Mouse (Mus musculus): ENCODE measurements around the gene Prodh2. TPM values are rescaled to one million over a fixed set of nuclear protein-coding genes. Genes with fewer than 3 reads are reported as not detected.

Prodh2 gene
- polyA plus RNA-seq, 1 experiment = 218 TPM

DNA sequence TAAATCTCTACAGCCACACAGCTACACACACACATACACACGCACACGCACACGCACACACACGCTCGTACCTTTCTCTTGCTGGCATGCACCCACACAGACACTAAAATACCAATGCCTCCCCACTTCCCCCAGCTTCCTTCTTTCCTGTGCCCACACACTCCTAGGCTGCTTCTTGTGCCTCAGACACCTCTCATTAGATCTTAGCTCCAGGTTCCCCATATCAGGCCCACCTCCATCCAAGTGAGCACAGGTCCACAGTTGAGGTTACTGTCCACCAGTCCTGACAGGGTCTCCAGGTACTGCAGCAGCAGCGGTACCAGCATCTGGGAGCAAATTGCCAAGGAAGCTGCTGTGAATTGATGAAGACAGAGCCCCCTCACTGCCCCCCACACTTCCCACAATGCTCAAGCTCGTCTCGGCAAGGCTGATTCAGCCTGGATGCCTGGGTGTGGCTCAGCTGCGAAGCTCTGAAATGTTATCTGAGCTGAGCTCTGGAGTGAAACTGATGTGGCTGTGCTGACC lies 37.9 kb downstream of the Prodh2 start:
- Histone ChIP-seq H3K4me3 (ENCODE audit: insufficient read depth, low read depth, low read length) (no peak overlapping the region), H3K27ac (ENCODE audit: insufficient read depth, low read depth, low read length) (no peak overlapping the region), H3K4me1 (ENCODE audit: control insufficient read depth, insufficient read depth, low read length) (peaks cover 2% of the 10 kb centered on the region; the same call in 1 of the 2 replicates), H3K36me3 (ENCODE audit: control insufficient read depth, insufficient read depth, low read length) (no peaks in the 10 kb centered on the region), H3K27me3 (replicated peaks; ENCODE audit: control insufficient read depth, insufficient read depth, low read length) (no peaks in the 10 kb centered on the region)
- TF ChIP-seq CTCF (conservative IDR thresholded peaks at IDR 0.05; ENCODE audit: insufficient read depth, insufficient read length, low read depth, low read length) (no peak), POLR2A (IDR thresholded peaks at IDR 0.05; ENCODE audit: low read depth, low read length) (no peak)
- WGBS = 90% methylated on average over 9 of the region's 9 CpGs
- DNase-seq = no peak

DNA sequence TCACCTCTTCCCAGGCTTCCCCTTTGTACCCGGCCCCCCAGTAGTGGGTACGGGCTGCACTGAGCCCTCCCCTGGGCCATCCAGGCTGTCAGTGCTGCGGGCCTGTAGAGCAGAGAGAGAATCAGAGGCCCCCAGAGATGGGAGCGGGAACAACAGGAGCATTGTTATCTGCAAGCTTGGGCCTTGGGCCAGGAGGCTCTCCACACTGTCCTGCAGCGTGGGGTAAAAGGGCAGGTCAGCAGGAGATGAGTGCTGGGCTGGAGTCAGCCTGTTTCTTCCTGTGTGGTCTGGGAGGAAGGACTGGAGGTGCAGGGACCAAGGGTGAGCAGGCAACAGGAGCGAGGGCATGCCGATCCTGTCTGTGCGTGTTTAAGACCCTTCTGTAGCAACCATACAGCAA lies 39.5 kb downstream of the Prodh2 start:
- H3K27ac ChIP-seq (ENCODE audit: insufficient read depth, low read depth, low read length) = no peak overlapping the region
- H3K36me3 ChIP-seq (ENCODE audit: control insufficient read depth, insufficient read depth, low read length) = no peaks in the 10 kb centered on the region
- H3K4me1 ChIP-seq (ENCODE audit: control insufficient read depth, insufficient read depth, low read length) = peaks cover 2% of the 10 kb centered on the region; the same call in 1 of the 2 replicates
- 30% methylated on average over 8 of the region's 8 CpGs for WGBS
- DNase-seq = peak; percentile 81
- no peak overlapping the region for H3K4me3 ChIP-seq (ENCODE audit: insufficient read depth, low read depth, low read length)
- H3K27me3 ChIP-seq (replicated peaks; ENCODE audit: control insufficient read depth, insufficient read depth, low read length) = no peaks in the 10 kb centered on the region
- TF ChIP-seq POLR2A (IDR thresholded peaks at IDR 0.05; ENCODE audit: low read depth, low read length) = no peak

DNA sequence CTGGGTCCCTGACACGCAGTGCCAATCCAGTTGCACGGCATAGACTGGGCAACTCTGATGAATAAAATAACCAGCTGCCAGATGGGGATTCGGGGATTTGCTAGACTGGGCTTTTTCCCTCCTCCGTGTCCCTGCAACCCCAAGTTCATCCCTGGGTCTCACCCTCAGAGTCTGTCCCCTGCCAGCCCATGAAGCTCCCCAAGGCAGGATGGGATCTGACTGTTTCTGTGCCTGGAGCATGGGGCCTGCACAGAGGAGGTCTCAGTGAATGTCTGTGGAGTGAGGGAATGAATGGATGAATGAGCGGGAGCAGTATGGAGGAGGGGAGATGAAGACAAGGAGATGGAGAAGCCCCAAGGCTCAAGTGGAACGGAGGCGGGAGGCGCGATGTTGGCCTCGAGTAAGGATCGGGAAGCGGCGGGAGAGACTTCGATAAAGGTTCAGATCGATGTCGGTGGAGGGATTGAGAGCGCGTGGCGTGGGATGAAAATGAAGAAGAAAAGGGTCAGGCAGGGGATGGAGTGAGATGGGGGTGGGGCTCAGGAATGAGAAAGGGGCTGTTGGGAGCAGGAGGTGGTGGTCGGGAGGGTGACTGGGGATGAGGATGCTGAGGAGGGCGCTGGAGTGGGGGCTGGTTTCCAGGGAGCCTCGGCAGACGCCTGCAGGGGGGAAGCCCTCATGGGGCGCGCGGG lies 40.7 kb downstream of the Prodh2 start:
- TF ChIP-seq CTCF (conservative IDR thresholded peaks at IDR 0.05; ENCODE audit: insufficient read depth, insufficient read length, low read depth, low read length) (no peak), POLR2A (IDR thresholded peaks at IDR 0.05; ENCODE audit: low read depth, low read length) (no peak)
- 18% methylated on average over 23 of the region's 26 CpGs for WGBS
- H3K27me3 ChIP-seq (replicated peaks; ENCODE audit: control insufficient read depth, insufficient read depth, low read length) = no peaks in the 10 kb centered on the region
- H3K27ac ChIP-seq (ENCODE audit: insufficient read depth, low read depth, low read length) = no peak overlapping the region
- DNase-seq = no peak
- peak overlapping the region; percentile 72 for H3K4me3 ChIP-seq (ENCODE audit: insufficient read depth, low read depth, low read length)
- no peaks in the 10 kb centered on the region for H3K36me3 ChIP-seq (ENCODE audit: control insufficient read depth, insufficient read depth, low read length)
- peaks cover 2% of the 10 kb centered on the region; the same call in 1 of the 2 replicates for H3K4me1 ChIP-seq (ENCODE audit: control insufficient read depth, insufficient read depth, low read length)

DNA sequence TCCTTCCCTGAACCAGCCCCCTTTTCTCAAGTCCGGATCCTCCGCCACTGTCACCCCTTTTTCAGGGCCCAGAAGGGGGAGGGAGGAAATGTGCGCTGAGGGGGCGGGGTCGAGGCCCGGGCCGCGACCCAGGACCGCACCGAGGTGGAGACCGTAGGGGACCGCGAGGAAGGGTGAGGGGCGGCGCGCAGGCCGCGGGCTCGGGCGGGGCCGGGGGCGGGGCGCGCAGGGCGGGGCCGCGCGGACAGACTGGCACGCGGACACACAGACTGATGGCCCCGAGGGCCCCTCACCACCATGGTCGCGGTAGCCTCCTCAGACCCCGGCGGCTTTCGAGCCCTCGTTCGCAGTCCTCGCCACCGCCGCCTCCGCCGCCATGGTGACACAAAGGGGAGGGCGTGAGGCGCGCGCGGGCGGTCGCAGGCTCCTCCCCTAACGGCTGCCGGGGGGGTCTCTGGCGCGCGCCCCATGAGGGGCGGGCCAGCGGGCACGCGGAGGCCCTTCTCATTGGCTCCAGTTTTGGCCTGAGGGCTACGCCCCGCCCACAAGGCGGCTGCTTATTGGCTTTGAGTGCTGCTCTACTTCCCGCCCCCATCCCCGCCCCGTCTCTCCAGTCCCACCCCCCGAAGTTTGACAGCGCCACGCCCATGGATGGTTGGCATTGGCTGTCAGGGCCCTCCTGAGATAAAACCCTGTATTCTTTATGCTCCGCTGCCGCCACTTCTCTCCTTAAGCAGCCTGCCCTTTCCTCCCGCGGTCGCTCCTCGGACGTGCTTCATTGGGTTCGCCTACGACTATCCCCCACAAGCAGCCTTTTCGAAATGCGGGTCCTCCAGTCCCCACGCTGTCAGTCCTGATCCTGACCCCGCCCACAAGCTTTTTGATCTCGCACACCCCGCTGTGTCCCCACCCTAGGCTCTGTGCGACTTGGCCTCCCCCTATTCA lies 41.5 kb downstream of the Prodh2 start, which contains the start of gene Arhgap33:
Gene Arhgap33 (minus strand): TSS at position 428 of the 945 bp plus-strand sequence.
- Histone ChIP-seq H3K4me3 (ENCODE audit: insufficient read depth, low read depth, low read length) (peak within 1 kb of the TSS; percentile 72), H3K36me3 (ENCODE audit: control insufficient read depth, insufficient read depth, low read length) (no peaks in the 10 kb centered on the region), H3K27me3 (replicated peaks; ENCODE audit: control insufficient read depth, insufficient read depth, low read length) (no peaks in the 10 kb centered on the region), H3K4me1 (ENCODE audit: control insufficient read depth, insufficient read depth, low read length) (peaks cover 2% of the 10 kb centered on the region; the same call in 1 of the 2 replicates), H3K27ac (ENCODE audit: insufficient read depth, low read depth, low read length) (no peak within 1 kb of the TSS)
- peak; percentile 98 for DNase-seq
- no peak for TF ChIP-seq CTCF (conservative IDR thresholded peaks at IDR 0.05; ENCODE audit: insufficient read depth, insufficient read length, low read depth, low read length)
- no peak for TF ChIP-seq POLR2A (IDR thresholded peaks at IDR 0.05; ENCODE audit: low read depth, low read length)
- 1% methylated on average over 80 of the region's 84 CpGs for WGBS

DNA sequence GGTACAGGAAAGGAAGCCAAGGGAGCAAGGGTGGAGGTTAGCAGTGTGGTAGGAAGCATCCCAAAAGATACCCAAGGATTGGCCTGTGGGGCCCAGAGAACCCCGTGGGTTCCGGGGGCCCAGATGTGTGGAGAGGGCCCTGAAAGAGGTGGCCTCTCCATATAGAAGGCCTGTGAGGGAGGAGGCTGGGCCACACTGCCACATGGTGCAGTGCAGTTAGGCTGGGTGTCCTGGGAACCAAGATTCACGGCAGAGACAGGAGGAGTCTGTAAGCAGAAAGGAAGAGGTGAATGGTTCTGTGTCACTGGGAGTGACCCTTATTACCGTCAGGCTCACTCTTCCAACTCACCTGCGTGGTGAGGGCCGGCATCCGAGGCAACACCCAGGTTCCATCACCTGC lies 47.1 kb downstream of the Prodh2 start:
- no peak for TF ChIP-seq CTCF (conservative IDR thresholded peaks at IDR 0.05; ENCODE audit: insufficient read depth, insufficient read length, low read depth, low read length)
- no peak for TF ChIP-seq POLR2A (IDR thresholded peaks at IDR 0.05; ENCODE audit: low read depth, low read length)
- H3K36me3 ChIP-seq (ENCODE audit: control insufficient read depth, insufficient read depth, low read length) = no peaks in the 10 kb centered on the region
- DNase-seq = no peak
- no peaks in the 10 kb centered on the region for H3K27me3 ChIP-seq (replicated peaks; ENCODE audit: control insufficient read depth, insufficient read depth, low read length)
- 93% methylated on average over 7 of the region's 7 CpGs for WGBS
- H3K27ac ChIP-seq (ENCODE audit: insufficient read depth, low read depth, low read length) = no peak overlapping the region
- H3K4me1 ChIP-seq (ENCODE audit: control insufficient read depth, insufficient read depth, low read length) = no peaks in the 10 kb centered on the region
- H3K4me3 ChIP-seq (ENCODE audit: insufficient read depth, low read depth, low read length) = no peak overlapping the region

DNA sequence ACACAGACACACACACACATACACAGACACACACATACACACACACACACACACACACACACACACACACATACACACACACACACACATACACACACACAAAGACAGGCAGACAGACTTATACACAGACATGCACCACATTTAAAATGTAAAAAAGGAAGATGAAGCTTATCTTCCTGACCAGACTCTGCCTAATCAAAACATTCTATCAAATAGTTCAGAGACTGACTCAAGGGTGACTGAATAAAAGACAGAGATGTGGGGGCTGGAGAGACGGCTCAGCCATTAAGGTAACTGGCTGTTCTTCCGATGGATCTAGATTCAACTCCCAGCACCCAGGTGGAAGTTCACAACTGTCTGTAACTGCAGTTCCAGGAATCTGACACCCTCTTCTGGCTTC lies 50.9 kb downstream of the Prodh2 start:
- 96% methylated on average over 2 of the region's 2 CpGs for WGBS
- H3K4me1 ChIP-seq (ENCODE audit: control insufficient read depth, insufficient read depth, low read length) = no peaks in the 10 kb centered on the region
- no peak overlapping the region for H3K27ac ChIP-seq (ENCODE audit: insufficient read depth, low read depth, low read length)
- no peaks in the 10 kb centered on the region for H3K27me3 ChIP-seq (replicated peaks; ENCODE audit: control insufficient read depth, insufficient read depth, low read length)
- H3K36me3 ChIP-seq (ENCODE audit: control insufficient read depth, insufficient read depth, low read length) = no peaks in the 10 kb centered on the region
- TF ChIP-seq CTCF (conservative IDR thresholded peaks at IDR 0.05; ENCODE audit: insufficient read depth, insufficient read length, low read depth, low read length) = no peak
- TF ChIP-seq POLR2A (IDR thresholded peaks at IDR 0.05; ENCODE audit: low read depth, low read length) = no peak
- no peak overlapping the region for H3K4me3 ChIP-seq (ENCODE audit: insufficient read depth, low read depth, low read length)
- no peak for DNase-seq

DNA sequence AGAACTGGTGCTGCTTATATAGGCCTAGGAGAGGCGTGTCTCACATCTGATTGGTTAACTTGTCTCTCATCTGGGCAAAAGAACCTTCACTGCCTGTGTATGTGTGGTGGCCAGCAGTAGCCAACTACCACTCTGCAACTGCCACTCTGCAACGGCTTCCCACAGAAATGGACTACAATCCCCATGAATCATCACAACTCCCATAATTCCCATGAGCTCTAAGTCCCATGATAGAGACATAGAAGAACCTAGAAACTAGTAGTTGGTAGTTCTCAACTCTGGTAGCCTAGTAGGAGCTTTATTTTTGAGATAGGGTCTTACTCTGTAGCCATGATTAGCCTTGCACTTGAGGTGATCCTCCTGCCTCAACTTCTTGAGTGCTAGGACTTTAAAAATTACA lies 56.5 kb downstream of the Prodh2 start:
- no peak overlapping the region for H3K27ac ChIP-seq (ENCODE audit: insufficient read depth, low read depth, low read length)
- H3K27me3 ChIP-seq (replicated peaks; ENCODE audit: control insufficient read depth, insufficient read depth, low read length) = no peaks in the 10 kb centered on the region
- TF ChIP-seq CTCF (conservative IDR thresholded peaks at IDR 0.05; ENCODE audit: insufficient read depth, insufficient read length, low read depth, low read length) (no peak), POLR2A (IDR thresholded peaks at IDR 0.05; ENCODE audit: low read depth, low read length) (no peak)
- 82% methylated on average over 2 of the region's 2 CpGs for WGBS
- H3K4me3 ChIP-seq (ENCODE audit: insufficient read depth, low read depth, low read length) = no peak overlapping the region
- no peaks in the 10 kb centered on the region; the same call in 1 of the 2 replicates for H3K4me1 ChIP-seq (ENCODE audit: control insufficient read depth, insufficient read depth, low read length)
- no peak for DNase-seq
- no peaks in the 10 kb centered on the region for H3K36me3 ChIP-seq (ENCODE audit: control insufficient read depth, insufficient read depth, low read length)
